Mouse (Mus musculus) gastrocnemius, adult 2 months (tissue): ENCODE measurements around the gene Prpf40b. TPM values are rescaled to one million over a fixed set of nuclear protein-coding genes. Genes with fewer than 3 reads are reported as not detected.

Experiments
- DNase-seq: peaks from one replicate; pipeline ENCODE4 v3.0.0; 2022
- H3K27ac ChIP-seq: fragments of 200-600 bp; 2 replicates; pipeline ENCODE4 v1.8.1; 2022; ENCODE audit warnings: mild to moderate bottlenecking
- H3K4me3 ChIP-seq: fragments of 200-600 bp; 2 replicates; pipeline ENCODE4 v1.8.1; 2022; ENCODE audit warnings: mild to moderate bottlenecking, moderate library complexity
- CTCF ChIP-seq: fragments of 200-600 bp; IDR thresholded peaks from 2 replicates; pipeline ENCODE4 v1.8.1; 2022; ENCODE audit warnings: antibody characterized with exemption, mild to moderate bottlenecking, moderate library complexity
- intact Hi-C: fragments of 180-260 bp; cut with DNase I; formaldehyde crosslinking; loops from one replicate; pipeline ENCODE4 v1.15.1; 2025
- total RNA-seq, 2 experiments: library from RNA; stranded (reverse); gene quantifications; 2 replicates each; pipeline ENCODE4 v1.2.3; 2021

The Prpf40b gene
- total RNA-seq, 2 experiments from 2014 or later: 24.8 to 27.0 TPM

GRCm38 (mm10) chr15:99259167-99259729 lies 35.6 kb upstream of the Prpf40b start:
- intact Hi-C loops: no loop called here
- peak overlapping the region; percentile 63 for H3K4me3 ChIP-seq
- TF ChIP-seq CTCF: no peak
- peak; percentile 54 for DNase-seq
- peak overlapping the region; percentile 81 for H3K27ac ChIP-seq

DNA sequence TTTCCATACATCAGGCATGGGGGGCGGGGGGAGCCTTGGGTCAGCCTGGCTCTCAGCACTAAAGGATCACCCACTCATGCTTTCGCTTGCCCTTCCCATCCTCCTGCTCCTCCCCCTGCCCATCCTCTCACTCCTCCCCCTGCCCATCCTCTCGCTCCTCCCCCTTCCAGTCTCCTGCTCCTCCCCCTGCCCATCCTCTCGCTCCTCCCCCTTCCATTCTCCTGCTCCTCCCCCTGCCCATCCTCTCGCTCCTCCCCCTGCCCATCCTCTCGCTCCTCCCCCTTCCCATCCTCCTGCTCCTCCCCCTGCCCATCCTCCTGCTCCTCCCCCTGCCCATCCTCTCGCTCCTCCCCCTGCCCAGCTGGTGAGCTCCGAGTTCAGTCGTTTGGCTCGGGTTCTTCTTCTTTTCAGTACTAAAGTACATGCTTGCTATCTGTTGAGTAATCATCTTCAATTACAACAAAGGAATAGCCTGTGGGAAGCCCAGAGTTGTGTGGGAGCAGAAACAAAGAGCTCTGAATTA lies 35.1 kb upstream of the Prpf40b start:
- intact Hi-C loops: no loop called here
- Histone ChIP-seq H3K27ac (peak overlapping the region; percentile 81), H3K4me3 (peak overlapping the region; percentile 63)
- TF ChIP-seq CTCF: no peak
- DNase-seq: peak; percentile 89

DNA sequence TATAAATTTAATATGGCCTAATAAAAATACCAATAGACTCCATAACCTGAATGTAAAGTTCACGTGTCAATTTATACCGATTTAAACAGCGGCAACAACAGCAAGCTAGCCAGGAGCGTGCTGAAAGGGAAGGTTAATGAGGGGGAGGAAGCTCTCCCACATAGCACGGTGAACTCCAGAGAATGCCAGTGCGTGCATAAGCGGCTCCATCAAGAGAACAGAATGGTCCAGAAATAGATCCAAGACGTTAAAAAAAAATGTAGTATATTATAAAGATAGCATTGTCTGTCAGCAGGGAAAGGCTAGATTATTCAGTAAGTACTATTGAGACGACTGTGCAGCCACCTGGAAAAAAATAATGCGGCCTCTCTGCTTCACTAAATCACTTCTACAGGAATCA lies 32.2 kb upstream of the Prpf40b start:
- no peak for TF ChIP-seq CTCF
- intact Hi-C loops: no loop called here

GRCm38 (mm10) chr15:99264363-99264762 lies 30.5 kb upstream of the Prpf40b start:
- intact Hi-C loops: no loop called here
- TF ChIP-seq CTCF: no peak
- H3K27ac ChIP-seq: no peak overlapping the region

More for the DNA sequence above, 32.2 kb upstream of the Prpf40b start:
- H3K4me3 ChIP-seq: no peak overlapping the region
- H3K27ac ChIP-seq: no peak overlapping the region
- no peak for DNase-seq

GRCm38 (mm10) chr15:99265679-99266078 lies 29.2 kb upstream of the Prpf40b start:
- Histone ChIP-seq H3K27ac (no peak overlapping the region), H3K4me3 (no peak overlapping the region)
- DNase-seq: peak; percentile 71
- TF ChIP-seq CTCF: peak; percentile 95; the same call in 1 of the 2 replicates
- intact Hi-C loops: loop anchor here (1.0 kb wide), 3 partner anchors 25 to 148 kb away; no protein-coding TSS in a partner anchor

More at GRCm38 (mm10) chr15:99264363-99264762, 30.5 kb upstream of the Prpf40b start:
- no peak overlapping the region for H3K4me3 ChIP-seq
- DNase-seq: no peak

GRCm38 (mm10) chr15:99276095-99276494 lies 18.8 kb upstream of the Prpf40b start:
- H3K27ac ChIP-seq: no peak overlapping the region
- intact Hi-C loops: no loop called here
- no peak for DNase-seq
- no peak for TF ChIP-seq CTCF
- no peak overlapping the region for H3K4me3 ChIP-seq

- intact Hi-C loops: no loop called here
- Histone ChIP-seq H3K4me3 (no peak overlapping the region), H3K27ac (no peak overlapping the region)
- no peak for TF ChIP-seq CTCF
- DNase-seq: no peak
These were observed 16.6 kb upstream of the Prpf40b start for GRCm38 (mm10) chr15:99278271-99278670.

DNA sequence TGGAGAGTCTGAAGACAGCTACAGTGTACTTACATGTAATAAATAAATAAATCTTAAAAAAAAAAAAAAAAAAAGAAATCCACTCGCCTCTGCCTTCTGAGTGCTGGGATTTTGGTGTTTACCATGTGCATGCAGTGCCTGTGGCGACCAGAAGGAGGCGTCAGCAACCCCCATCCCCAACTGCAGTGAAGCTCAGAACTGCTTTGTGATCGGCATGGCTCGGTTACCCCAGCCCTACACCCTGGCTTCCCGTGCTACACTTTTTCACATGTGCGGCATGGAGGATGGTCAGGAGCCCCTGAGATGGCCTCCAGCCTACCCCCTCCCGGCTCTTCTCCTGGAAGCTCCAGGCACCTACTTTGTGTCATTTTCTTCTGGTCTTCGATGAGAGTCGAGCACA lies 11.4 kb upstream of the Prpf40b start:
- Histone ChIP-seq H3K4me3 (no peak overlapping the region), H3K27ac (no peak overlapping the region)
- intact Hi-C loops: no loop called here
- no peak for DNase-seq
- peak; percentile 54 for TF ChIP-seq CTCF

GRCm38 (mm10) chr15:99284527-99285188 lies 10.2 kb upstream of the Prpf40b start:
- Histone ChIP-seq H3K27ac (no peak overlapping the region), H3K4me3 (no peak overlapping the region)
- no peak for TF ChIP-seq CTCF
- intact Hi-C loops: no loop called here
- DNase-seq: no peak

DNA sequence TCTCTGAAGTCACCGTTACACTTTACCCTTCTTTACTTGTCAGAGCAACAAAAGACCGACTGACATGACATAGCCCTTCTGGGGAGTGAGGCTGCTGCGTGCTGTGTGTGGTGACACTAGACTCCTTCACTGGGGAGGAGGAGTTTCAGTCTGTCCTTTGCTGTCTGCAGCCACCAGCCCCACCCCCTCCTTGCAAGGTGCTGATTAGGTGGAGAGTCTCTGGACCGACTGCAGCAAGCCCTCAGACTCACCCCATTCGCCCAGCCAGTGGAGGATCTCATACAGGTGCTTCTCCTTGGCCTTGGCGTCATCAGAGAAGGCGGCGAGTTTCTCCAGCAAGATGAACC lies 9.7 kb upstream of the Prpf40b start:
- intact Hi-C loops: no loop called here
- Histone ChIP-seq H3K27ac (no peak overlapping the region), H3K4me3 (no peak overlapping the region)
- no peak for DNase-seq
- TF ChIP-seq CTCF: no peak

DNA sequence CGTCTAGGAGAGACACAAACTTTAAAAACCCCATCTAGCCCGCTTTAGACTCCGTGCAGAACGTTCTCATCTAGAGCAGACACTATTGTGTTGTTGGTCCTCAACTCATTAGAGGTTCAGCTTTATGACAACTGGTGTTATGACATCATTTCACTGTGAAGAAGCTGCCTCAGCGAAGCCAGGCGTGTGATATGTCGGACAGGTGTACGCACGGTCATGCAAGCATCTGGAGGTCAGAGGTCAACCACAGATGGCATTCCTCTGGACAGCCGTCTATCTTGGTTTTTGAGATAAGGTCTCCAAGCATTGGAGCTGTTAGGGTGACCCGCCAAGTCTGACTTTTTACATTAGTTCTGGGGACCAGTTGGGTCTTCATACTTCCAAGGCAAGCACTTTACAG lies 4.3 kb upstream of the Prpf40b start:
- Histone ChIP-seq H3K27ac (no peak overlapping the region), H3K4me3 (no peak overlapping the region)
- no peak for DNase-seq
- intact Hi-C loops: no loop called here
- no peak for TF ChIP-seq CTCF

DNA sequence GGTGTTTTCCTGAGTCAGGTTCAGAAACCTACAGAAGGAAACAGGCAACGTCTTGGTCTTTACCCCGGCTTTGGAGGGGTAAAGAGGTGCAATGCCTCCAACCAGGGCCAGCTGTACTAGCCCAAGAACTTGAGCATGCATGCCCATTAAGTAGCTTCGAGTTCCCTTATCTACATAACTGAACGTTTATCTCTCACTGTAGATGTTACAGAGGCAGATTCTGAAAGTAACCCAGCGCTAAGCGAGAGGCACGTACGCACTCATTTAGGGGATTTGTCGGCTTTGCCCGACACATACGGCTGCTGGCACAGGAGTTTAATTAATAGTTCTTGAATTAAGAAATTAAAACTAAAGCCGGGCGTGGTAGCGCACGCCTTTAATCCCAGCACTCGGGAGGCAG lies 600 bp upstream of the Prpf40b start:
- peak overlapping the region; percentile 91 for H3K27ac ChIP-seq
- no peak for DNase-seq
- no peak for TF ChIP-seq CTCF
- peak overlapping the region; percentile 89 for H3K4me3 ChIP-seq
- intact Hi-C loops: loop anchor here (2.0 kb wide), 1 partner anchor 43 kb away; the partner anchor contains the start of gene Mcrs1

DNA sequence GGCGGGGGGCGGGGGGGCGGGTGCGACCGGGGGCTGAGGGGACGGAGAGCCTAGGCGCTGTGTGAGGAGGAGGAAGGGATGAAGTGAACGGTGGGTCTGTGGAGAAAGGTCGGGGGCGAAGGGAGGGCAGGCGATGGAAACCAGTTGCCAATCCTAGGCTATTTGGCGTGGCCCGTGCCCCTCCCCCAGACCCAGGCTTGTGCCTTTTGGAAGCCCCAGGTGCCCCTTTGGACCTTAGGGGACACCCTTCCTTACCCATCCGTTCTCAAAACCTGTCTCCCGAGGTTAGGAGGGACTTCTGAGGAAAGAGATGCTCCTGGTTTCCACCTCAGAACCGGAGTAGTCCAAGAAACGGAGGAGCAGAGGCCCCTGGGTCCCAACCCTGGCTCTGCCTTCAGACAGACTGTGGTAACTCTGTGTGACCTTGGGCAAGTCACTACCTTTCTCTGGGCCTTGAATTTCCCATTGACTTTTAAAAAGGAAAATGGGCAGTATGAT lies 646 bp downstream of the Prpf40b start, which contains the start of gene Fam186b:
Gene Fam186b, minus strand, starts transcription at position 405 of the 498 bp plus-strand sequence.
- peak within 1 kb of the TSS; percentile 89 for H3K4me3 ChIP-seq
- TF ChIP-seq CTCF: no peak
- intact Hi-C loops: loop anchor here (2.0 kb wide), 1 partner anchor 45 kb away; the partner anchor contains the start of gene Mcrs1
- H3K27ac ChIP-seq: peak within 1 kb of the TSS; percentile 91
- peak; percentile 53 for DNase-seq
